Mouse (Mus musculus): ENCODE measurements around the gene Rbfox3.
A peak's percentile ranks its signal among the peaks of the same experiment; 100 is the strongest.

The Rbfox3 gene

DNA sequence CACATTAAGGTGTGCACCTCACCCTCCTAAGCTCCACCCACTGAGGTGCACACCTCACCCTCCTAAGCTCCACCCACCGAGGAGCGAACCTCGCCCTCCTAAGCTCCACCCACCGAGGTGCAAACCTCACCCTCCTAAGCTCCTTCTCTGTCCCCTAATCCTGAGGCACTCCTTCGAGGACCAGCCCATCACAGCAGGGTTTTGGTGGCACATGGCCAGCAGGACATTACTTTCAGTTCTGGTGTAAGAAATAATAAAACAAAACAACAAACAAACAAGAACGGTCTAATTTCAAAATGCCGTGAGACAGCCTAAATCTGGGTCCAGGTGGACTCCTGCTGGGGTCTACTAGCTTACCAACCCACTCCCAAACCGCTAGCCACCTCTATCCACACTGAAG is 187.0 kb downstream of the Rbfox3 start:
- DNase-seq (ENCODE audit: low spot score), result no peak

GRCm38 (mm10) chr11:118723166-118723565 is 188.2 kb downstream of the Rbfox3 start:
- no peak for DNase-seq (ENCODE audit: low spot score)

DNA sequence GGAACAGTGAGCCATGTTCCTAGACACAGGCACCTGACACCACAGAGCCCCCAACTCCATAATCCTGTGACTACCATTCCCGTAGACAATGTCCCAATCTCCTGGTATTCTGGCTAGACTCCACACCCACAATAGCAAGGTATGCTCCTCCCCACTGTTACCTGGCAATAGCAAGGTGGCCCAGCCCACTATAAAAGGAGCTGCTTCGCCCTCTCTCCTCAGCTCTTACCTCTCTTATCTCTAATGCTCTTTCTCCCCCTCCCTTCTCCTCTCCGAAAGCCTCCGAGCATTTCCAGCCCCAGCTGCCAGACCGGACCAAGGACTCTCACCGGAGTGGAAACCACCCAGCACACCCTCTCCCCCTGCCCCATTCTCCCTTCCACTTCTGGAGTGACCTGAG is 189.5 kb downstream of the Rbfox3 start:
- DNase-seq (ENCODE audit: low spot score), result no peak

- DNase-seq (ENCODE audit: low spot score), result no peak
Measured at GRCm38 (mm10) chr11:118714601-118715524, 196.5 kb downstream of the Rbfox3 start.

- DNase-seq (ENCODE audit: low spot score), result no peak
Measured at GRCm38 (mm10) chr11:118712761-118713160, 198.6 kb downstream of the Rbfox3 start.

GRCm38 (mm10) chr11:118712058-118712457 is 199.3 kb downstream of the Rbfox3 start:
- no peak for DNase-seq (ENCODE audit: low spot score)

- DNase-seq (ENCODE audit: low spot score), result no peak
Measured at GRCm38 (mm10) chr11:118710035-118710434, 201.4 kb downstream of the Rbfox3 start.

GRCm38 (mm10) chr11:118696226-118696930 is 215.0 kb downstream of the Rbfox3 start:
- no peak for DNase-seq (ENCODE audit: low spot score)

DNA sequence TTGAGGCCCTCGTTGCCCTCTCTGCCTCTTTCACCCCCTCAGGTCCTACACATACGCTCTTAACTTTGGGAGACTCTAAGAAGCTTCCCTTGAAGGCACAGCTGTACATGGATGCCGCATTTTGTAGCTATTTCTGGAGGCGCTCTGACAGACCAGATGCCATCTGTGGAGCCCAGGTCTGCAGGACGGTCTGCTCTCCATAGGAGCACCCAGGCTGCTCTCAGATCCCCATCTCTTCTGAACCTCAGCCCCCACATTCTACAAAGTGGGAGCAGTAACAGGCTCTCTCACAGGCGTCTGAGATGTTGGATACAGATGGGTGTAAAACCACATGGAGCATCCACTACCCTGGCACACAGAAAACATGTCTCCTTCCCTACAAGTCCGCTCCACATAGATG is 218.1 kb downstream of the Rbfox3 start:
- DNase-seq (ENCODE audit: low spot score), result no peak

DNA sequence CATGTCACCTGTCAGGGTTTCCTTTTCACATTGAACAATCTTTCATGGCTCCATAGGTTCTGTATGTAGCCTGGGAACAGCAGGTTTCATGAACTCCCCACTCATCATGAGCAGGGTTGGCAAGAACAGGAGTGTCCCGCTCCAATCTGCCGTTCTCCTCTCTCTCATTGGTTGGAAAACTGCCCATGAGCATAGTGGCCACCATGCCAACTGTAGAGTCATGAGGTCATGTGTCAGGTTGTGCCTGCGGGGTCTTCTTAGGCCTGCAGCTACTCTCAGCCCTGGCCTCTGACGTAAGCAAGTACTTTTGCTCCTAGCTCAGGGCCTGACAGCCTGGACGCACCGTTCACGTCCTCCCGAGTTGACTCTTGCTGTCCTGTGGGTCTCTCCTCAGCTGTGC is 221.1 kb downstream of the Rbfox3 start:
- DNase-seq (ENCODE audit: low spot score), result no peak

- peak; percentile 22 for DNase-seq (ENCODE audit: low spot score)
Measured at GRCm38 (mm10) chr11:118685397-118685796, 226.0 kb downstream of the Rbfox3 start.

DNA sequence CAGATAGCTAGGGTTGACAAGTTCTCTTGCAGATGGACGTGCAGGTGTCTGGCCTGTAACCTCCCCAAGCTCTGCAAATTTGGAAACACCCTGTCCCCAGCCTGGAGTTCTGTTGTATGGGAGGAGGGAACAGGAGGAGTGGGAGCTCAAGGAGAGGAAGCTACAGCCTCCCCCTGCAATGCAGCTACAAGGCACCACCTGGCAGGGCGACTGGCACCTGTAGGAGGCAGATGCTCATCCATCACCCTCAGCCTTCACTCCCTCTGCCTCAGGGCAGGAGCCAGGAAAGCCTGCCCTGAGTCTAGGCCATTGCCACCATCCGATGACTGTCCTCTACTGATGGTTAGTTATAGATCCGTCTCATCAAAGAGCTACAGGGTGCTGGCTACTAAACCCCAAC is 226.7 kb downstream of the Rbfox3 start:
- DNase-seq (ENCODE audit: low spot score), result no peak

- no peak for DNase-seq (ENCODE audit: low spot score)
Measured at GRCm38 (mm10) chr11:118680699-118681098, 230.7 kb downstream of the Rbfox3 start.

- DNase-seq (ENCODE audit: low spot score), result no peak
Measured at GRCm38 (mm10) chr11:118679736-118680410, 231.5 kb downstream of the Rbfox3 start.

GRCm38 (mm10) chr11:118678515-118679104 is 232.8 kb downstream of the Rbfox3 start:
- no peak for DNase-seq (ENCODE audit: low spot score)

DNA sequence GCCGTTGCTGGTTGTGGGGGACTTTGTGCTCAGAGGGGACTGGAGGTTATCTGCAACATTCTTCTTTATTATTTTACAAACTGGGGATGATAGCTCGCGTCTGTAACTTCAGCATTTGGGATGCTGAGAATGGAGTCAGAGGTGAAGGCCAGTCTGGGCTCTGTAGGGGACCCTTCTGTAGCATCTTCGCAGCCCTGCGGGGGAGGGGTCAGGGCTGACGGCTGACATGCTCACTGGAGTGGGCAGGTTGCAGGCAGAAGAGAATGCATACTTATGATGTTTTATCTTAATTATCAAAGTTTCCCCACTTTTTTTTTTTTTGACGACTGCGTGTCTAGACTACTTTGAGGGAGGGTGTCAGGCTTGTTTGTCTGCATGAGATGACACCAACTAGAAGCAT is 234.1 kb downstream of the Rbfox3 start:
- no peak for DNase-seq (ENCODE audit: low spot score)

GRCm38 (mm10) chr11:118676364-118676763 is 235.0 kb downstream of the Rbfox3 start:
- DNase-seq (ENCODE audit: low spot score), result no peak

DNA sequence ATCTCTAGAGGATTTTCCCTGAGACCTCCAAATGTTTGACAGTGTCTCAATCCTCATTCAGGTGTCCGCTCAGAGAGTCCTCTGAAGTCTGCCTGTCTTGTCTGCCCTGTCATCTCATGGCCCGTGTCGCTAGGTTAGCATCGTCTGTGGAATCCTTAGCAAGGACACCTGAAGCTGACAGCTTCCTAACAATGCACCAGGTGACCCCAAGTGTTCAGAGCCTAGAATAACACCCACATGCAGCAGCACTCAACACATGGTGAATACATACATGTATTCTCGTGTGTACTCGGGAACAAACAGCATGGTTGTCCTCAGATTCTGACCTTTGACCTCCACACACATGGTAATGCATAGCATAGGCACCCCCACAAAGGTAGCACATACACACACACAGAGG is 239.4 kb downstream of the Rbfox3 start:
- DNase-seq (ENCODE audit: low spot score), result no peak

DNA sequence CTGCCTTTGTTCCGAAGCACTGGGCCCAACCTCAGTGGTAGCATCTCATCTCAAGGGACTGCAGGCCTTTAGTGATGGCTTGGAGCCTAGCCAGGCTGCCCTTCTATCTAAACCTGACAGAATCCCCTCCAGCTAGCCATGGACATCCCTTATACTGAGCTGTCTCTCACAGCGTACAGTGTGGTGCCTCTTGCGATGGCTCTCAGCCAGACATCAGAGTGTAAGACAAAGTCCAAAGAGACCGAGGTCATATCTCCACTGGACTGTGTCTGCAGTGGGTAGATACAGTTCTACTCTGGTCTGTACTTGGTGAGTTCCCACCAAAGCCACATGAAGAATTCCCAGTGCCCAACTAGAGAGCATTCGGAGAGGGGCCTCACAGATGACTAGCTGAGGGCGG is 240.2 kb downstream of the Rbfox3 start:
- no peak for DNase-seq (ENCODE audit: low spot score)

DNA sequence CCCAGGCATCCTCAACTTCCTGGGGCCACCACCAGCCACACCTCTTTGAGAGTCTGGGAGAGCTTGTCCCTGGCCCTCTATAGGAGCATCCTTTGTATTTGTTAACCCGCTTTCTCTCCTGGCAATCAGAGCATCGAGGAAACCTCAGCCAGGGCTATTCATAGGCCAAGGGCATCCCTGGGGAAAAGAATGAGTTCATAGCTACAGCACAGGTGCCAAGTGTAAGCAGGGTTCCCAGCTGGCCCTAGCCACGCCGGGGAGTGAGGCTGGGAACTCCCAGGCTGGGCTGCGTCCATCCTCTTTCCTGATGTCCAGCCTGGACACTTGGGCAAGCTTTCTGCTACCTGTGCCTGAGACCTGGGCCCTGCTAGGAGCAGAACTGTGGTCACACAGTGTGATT is 241.6 kb downstream of the Rbfox3 start:
- DNase-seq (ENCODE audit: low spot score), result peak; percentile 73

GRCm38 (mm10) chr11:118668351-118668750 is 243.0 kb downstream of the Rbfox3 start:
- no peak for DNase-seq (ENCODE audit: low spot score)

DNA sequence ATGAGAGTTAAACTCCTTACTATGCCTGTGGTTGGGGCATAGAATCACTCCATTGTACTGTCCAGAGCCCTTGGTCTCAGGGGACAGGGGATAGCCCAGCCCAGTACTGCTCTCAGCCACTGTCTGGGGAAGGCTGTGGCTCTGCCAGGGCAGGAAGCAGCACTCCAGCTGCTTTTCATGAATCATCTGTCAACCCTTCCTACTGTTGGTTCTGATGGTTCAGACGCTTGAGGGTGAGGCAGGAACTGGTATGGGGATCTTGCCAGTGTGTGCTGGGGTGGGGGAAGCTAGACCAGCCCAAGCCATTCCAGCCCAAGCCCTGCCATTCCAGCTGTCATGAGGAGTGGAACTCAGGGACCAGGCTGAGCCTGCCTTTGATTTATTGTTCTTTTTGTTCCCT is 243.5 kb downstream of the Rbfox3 start:
- DNase-seq (ENCODE audit: low spot score), result no peak

Measured in adipocyte (in vitro differentiated cells).